Mouse (Mus musculus) adrenal gland, postnatal 25 days (tissue): ENCODE measurements at regions not wholly inside any gene's neighbourhood (a gene's known extent, or its start where the extent isn't known, plus 50 kb on each side); places are given as distances from the start of the nearest gene placed in this dataset.
A peak's percentile ranks its signal among the peaks of the same experiment; 100 is the strongest.
"Not testable (repeated sequence)": the region's sequence is repeated elsewhere in the genome, so short reads cannot be mapped to it uniquely, and the experiment has no call there.

Experiments used
- DNase-seq: peaks from one replicate; pipeline ENCODE4 v3.0.0; 2021; ENCODE audit warnings: mixed read lengths

DNA sequence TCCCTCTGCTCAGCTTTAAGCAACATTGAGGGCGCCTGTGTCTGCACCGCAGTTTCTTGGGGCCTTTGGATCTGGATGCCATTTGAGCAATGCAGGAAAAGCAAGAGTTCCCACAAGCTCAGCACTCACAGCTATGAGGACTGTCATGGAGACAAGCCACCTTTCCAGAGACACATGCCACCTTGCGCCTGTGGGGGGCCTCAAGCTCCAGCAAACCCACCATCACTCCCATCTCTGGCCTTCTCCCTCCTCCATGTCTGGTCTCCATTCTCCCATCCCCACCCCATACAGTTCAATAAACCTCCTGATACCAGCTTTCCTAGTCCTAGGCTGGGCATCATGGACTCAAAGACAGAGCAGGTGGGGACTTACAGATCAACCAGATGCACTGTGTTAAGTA is 97.8 kb downstream of the Wdr11 start:
- no peak for DNase-seq

DNA sequence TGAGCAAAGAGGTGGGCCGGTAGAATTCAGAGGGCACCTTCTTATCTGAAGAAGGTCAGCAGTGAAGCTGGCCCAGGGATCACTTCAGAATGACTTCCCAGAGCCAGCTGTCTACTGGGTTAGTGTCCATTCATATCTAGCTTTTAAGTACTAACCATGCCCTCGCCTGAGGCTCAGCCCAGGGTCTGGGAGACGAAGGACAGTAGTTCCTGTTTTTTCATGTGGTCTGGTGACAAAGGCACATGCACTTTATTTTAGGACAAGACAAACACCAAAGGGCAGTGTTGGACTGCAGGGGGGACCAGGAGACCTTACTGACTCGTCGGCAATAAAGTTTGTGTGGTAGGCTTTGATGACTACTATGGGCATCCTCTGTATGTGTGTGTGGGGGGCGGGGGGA is 99.2 kb downstream of the Wdr11 start:
- no peak for DNase-seq

DNA sequence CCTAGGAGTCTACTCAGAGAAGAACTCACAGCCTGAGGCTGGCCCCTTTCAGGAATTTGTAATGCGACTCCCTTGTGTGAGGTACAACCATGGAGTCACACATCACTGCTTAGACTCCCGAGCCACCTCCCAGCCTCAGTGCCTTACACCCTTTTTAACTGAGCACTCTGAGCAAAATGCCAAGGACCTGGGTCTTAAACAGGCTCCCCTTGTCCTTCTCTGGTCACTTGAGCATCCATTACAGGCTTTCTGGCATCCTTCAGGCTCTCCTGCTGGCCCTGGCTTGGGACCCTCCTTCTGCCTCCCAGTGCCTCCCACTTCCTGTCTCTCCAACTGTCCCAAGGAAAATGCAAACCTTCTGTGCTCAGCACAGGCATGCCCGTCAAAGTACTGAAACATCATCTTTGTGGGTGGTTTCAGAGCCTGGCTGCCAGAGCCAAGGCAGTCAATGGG is 100.0 kb downstream of the Wdr11 start:
- no peak for DNase-seq

DNA sequence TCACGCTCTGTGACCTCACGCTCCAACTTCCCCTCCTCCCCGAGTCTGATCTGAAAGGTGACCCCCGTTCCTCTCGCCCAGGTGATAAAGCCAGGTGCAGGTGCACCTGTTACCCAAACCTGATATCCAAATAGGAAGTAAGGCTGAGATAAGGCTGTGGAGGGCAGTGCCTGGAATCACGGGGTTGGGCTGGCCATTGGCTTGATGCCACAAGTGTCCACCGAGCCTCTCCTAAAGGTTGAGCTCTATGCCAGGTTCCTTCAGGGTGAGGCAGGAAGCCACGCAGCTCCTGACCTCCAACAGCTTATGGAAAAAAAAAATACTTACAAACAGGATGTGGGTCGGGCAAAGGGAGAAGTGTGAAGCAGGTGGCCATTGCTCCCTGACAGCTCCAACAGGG is 102.0 kb downstream of the Wdr11 start:
- DNase-seq = no peak

DNA sequence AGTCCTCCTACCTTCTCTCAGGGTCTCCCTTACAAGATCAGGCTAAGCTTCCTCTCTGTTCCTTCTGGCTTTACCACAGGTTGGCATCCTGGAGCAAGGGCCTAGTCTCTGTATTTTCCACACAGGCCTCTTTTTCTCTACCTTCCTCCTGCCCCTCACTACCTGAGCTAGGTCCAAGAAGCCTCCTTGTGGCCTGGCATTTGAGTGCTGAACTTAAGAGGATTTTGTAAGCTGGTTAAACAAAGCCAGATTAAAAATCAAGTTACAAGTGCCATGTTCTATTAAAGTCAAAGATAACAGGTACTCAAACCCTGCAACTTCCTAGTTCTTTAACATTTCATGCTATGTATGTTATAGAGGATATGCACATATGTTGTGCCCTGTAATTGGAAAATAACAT is 102.5 kb downstream of the Wdr11 start:
- no peak for DNase-seq

DNA sequence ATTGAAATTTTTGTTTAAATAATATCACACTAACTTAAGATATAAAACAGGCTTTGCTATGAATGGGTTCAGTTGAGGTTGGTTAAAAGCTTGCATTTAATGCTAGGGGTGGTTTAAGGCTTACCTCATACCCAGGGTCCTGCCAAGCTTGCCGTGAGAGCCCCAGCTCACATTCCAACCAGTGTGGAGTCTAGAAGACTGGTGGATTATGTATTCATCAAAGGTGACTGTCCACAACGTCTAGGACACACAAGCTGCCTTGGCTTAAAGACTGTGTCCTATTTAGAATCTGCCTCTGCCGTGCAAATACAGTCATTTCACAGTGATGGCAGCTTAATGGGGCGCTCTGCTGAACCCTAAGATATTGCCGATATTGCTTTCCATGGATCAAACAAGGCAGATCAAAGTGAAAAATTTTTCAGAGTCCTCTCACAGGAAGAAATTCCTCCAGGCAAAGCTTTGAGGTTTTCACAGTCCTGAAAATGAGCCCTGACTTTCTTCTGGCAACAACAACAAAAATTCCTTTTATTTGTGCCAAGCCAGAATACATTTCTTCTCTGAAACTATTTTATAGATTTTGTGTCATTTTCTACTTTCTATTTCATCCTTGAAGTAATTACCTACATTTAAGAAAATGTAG is 108.4 kb downstream of the Wdr11 start:
- DNase-seq = no peak

DNA sequence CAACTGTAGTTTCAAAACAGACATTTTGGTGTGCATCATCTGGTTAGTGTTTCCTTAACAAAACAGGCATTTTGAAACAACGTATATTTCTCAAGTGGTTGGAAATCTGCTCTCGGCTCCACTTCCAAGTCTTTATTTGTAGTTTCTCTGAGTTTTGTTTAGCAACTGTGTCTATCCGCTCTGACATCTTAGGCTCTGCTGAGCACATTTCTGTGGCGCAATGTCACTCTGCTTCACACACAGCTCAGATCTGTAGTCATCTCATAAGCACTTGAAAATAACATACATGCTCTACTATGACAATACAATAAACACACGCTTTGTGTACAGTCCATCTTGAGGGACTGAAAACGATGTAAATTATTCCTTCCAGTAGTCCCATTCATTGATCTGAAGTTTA is 135.9 kb downstream of the Wdr11 start:
- DNase-seq = no peak

DNA sequence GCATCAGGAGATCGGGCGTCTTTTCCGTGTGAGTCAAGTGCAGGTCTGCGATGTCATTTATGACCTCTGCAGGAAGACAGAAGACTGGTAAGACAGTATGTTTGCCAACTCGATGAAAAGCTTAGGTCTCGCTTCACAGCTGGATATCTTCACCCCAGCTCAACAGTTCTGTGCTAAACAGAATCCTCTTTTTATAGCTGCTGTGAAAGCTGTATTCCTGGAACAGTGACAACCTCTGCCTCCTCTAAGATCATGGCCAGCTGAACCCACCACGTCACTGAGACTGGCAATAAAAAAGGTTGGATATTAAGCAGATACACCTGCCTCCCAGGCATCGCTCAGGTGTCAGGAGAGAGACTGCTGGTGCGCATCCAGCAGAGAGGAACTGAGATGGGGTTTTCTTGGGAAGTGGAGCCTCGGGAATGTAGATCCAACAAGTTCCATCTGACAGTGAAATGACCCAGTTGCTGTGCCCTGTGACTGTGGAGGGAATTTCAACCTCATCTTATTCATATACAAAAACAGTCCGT is 138.1 kb downstream of the Wdr11 start:
- no peak for DNase-seq

DNA sequence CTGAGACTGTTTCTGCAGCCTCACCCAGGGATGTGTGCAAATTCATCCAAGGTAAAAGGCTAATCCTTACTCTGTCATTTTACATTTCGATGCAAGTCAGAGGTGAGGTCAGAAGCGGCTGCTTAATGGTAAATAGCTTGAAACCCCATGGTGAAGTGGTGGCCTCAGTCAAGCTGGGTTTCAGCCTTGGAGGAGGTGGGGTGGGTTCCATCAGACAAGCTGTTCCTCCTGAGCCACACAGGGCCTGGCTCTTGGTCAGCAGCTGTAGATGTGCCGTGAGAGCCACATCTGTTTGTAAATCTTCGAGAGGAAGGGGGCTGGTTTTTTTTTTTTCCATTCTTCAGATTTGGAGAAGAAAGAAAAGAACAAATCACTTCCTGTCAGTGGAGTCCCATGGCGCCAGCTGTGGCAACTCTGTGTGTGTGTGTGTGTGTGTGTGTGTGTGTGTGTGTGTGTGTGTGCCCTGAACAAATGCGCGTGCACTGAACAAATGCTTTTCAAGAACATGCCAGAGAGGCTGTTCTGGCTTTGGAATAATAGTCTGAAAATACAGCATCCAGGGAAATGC is 139.2 kb downstream of the Wdr11 start:
- no peak for DNase-seq

DNA sequence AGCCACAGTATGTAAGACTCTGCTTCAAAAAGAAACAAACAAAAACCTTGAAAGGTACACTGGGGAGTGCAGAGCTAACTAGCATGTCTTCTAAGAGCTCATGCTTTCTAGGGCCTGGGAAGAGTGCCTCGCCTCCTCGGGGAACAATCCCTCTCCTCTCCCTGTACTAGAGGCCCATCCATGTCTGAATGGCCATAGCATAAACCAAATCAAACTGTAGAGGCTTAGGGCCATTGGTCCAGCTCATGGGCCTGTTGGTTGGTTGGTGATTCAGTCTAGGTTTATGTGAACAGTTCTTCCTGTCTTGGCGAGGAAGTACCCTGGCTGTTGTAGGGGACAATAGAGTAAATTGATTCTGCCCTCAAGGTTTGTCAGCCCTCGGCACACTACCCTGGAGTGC is 151.0 kb downstream of the Wdr11 start:
- DNase-seq = no peak

DNA sequence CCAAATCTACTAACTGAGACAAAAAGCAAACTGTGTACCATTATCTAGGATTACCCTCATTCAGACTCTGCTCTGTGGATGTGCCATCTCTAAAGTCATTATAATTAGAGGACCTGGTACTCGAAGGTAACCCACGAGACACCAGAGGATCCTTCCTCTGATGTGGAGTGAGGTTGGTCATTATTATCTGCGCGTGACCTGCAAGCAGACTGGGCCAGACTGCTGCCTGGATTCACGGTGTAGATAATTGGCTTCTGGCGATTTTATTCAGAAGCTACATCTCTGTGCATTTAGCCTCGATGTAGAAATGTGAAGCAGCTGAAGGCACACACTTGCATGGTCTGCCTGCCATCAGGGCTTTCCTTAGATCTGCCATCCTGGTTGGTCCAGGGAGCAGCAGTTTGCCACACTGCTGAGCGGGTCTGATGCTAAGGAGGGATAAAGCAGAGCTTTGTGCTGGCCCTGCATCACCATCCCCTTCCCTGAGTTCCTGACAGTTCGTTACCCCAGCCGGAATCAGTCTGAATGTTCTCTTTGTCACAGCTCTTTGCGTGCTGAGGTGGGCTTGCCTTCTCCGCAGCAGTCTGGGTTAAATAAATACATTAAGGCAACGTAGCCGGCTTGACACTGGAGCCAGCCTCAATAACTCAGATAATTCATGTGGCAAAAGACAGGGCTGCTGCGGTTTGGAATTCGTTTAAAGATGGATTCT is 152.4 kb downstream of the Wdr11 start:
- no peak for DNase-seq

DNA sequence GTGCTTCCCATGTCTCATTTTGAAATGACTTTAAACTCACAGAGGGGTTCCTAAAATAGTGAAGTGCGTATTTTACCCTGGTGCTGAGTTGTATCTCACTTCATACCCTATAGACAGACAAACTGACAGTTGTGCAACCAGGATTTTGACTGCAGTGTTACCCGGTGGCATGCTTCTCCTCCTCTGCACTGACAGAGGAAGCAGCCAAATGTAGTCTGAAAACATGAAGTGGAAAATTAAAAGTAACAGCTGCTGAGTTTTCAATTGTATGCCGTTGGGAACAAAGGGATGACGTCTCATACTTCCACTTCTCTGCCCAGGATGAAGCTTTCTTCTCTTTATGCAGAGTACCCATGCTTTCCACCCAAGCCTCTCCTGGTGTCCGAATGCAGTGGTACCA is 155.0 kb downstream of the Wdr11 start:
- no peak for DNase-seq

DNA sequence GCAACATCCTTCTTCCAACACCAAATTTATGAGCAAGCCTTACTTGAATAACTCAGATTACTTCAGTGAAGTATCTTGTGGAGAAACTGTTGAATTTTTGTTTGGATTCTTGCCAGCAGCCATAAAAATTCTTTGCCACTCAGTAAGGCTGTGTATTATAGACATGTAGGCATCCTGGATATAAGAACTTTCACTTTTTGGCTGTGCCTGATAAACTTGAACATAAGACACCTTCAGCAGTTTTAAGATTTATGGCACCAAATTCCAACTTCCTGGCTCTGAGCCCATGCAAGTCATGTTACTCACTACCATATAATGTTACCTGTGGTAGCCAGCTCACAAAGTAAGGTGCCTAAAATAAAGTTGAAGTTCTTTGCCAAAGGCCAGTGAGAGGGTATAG is 159.3 kb downstream of the Wdr11 start:
- no peak for DNase-seq

DNA sequence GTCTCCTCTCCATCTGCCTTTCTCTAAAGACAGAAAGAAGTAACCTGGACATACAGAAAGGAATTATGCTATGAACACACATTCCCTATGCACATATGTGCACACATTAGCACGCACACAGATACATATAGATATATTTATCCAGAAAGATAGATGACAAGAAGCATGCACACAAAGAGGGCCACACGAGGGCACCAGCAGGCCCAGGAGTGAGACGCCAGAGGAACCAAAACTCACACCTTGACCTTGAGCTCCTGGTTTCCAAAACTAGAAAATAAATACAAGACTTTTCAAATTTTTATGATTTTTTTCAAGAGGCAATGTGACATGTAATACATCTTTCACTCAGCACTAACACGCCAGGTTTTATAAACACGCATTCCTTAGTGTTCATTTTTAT is 163.1 kb downstream of the Wdr11 start:
- DNase-seq = no peak

DNA sequence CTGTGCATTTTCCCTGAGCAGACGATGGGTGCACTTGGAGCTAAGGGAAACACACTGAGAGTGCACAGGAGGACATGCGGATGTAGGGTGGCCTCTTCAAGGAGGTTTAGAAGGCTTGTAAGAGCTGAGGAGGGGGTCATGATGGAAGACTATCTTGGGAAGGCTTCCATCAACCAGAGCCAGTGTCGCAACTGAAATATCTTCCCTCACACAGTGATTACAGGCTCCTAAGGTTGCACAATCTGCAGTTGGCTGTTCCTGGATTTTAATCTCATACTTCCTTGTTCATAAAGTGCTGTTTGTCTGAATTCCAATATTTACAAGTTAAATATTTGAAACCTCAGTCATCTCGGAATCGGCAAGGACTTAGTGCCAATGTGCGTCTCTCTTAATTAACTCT is 164.5 kb downstream of the Wdr11 start:
- DNase-seq = no peak

DNA sequence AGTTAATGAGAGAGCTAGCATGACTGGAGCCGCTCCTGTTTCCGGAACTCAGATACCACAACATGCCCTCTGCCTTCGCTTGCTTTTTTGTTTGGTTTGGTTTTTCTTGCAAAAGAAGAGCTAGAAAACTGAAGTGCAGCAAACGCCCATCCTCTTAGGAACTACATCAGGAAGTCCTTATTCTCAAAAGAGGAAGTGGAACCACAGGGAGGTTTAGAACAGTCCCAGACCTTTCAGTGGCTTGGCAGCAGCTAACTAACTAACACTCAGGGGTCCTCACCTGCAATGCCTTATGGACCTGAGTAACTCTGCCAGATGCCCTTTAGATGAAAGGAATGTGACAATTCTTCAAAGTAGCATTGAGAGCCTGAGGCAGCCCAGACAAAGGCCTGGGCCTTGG is 168.2 kb downstream of the Wdr11 start:
- DNase-seq = no peak

DNA sequence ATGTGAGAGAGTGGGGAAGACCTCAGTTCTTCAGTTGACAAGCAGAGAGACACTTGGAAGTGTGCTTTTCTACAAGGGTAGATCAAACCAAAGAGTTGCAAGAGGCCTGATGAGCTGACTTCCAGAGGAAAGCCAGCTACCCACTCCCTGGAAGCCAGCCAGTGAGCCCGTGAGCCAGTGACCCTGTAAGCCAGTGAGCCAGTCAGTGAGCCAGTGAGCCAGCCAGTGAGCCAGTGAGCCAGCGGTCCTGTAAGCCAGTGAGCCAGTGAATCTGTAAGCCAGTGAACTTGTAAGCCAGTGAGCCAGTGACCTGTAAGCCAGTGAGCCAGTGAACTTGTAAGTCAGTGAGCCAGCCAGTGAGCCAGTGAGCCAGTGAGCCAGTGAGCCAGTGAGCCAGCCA is 168.7 kb downstream of the Wdr11 start:
- DNase-seq = peak; percentile 21

DNA sequence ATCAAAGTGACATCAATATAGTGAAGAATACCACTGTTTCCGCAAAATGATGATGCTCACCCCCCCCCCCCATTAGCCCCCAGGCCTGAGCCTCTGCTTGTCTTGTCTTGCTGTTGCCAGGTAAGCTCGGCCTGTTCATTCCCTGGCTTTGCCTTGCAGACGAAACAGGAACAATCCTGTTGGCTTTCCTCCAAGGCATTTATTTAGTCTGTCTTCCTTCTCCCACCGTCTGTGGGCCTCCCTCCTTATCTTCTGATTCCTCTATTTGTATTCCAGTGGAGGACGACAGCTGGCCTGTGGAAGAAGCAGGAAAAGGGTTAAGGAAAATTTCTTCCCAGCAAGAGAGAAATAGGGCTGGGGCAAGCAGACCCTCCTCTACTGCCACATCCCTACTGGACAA is 172.1 kb downstream of the Wdr11 start:
- DNase-seq = no peak

DNA sequence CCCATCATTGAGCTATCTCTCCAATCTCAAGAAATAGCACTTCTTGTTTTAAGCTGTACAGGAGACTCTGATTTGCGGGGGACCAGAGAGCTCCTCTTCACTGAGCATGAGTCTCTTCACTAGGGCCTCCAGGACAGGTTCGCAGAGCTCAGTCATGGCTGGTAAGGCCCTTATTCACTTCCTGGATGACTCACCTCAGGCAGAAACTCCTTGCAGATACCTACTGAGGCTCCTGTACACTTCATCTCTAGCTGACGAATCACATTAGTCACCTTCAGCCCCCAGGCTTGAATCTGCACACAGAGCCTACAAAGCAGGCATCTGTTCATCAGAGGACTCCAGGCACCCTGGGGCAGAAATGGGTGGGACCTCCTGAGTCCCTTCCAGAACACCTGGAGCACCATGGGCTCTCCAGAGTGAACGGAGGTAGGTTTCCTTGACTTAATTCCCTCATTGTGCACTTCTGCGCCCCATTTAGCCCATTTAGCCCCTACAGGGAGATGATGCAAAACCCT is 172.8 kb downstream of the Wdr11 start:
- DNase-seq = no peak

DNA sequence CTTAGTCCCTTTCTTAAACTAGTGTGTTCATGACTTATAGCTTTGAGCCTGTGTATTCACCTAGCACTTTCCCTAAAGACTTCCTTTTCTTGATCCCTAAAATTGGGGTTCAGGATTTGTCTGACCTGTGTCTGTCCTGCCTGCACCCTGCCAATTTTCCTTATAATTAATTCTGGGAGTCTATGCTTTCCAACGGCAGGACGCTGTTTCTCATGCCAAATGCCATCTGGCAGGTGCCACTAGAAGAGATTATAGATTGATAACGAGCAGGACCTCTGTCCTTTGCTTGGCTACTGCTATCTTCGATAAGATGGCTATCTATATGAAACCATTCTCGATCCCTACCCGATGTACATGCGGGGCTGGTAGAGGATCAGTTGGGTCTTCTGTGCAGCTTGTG is 174.0 kb downstream of the Wdr11 start:
- DNase-seq = no peak

DNA sequence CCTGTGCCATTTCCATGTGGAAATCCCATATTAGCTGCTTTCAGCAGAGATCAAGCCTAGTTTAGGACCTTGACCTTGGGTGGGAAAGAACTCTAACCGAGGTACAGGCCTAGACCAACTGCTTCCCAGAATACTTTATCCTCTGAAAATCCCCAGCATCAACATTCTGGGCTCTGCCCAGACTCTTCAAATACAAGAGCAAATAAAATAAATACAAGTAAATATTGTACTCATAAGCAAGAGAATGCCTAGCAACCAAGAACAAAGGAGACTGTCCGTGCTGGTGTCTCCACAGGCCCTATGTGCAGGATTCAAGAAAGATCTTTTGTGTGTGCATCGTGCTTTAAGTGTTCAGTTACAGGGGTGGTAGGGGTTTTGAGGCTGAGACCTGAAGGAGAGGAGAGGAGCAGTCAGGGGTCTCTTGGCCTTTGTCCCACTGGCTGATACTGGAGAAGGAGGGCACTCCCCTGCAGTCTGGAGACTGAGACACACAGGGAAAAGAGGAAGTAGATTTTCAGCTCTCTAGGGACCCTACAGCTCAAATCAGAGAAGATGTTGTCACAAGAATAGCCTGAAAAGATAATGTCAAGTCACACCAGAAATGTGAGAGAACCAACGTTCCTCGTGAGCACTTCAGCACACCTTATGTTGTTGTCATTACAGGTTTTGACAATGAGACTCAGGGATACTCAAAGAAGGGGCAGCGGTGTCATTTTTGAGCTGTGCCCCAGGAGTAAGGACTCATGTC is 174.6 kb downstream of the Wdr11 start:
- no peak for DNase-seq

DNA sequence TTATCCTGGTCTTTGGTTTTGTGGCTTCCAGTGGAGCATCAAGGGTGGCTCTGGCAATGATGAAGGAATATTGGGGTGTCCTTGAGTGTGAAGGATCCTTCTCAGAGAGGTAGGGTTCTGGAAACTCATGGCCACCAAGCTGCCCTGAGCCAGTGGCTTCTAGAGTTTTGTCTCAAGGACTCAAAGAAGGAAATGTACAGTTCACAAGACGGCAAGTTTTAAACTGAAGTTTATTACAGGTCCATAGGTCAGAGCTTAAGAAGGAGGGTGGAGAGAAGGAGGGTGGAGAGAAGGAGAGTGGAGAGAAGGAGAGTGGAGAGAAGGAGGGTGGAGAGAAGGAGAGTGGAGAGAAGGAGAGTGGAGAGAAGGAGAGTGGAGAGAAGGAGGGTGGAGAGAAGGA is 178.0 kb downstream of the Wdr11 start:
- DNase-seq = not testable (repeated sequence)

DNA sequence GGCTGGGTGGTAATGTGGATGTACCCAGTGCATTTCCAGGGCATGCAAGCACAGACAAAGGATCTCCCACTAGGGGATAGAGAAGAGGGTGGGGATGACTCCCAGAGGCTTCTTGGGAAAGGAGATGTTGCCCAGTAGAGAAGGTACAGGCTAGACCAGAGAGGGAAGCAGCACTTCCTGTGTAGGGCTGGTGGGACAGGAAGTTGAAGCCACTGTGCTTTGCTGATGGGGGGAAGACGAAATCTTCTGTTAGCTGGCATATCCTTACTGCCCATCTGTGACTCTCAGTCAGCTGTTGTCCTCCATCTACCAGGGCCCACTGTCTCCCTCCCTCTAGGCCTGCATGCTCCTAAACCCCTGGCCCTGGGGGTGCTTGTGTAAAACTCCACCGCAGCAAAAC is 180.2 kb downstream of the Wdr11 start:
- no peak for DNase-seq
